Mouse (Mus musculus) yolk sac, embryonic 10.5 days (tissue): ENCODE data around the gene Trim8.

ENCODE experiments used
- DNase-seq: peaks from one replicate; pipeline ENCODE4 v3.0.0-alpha.2; 2017; ENCODE audit warnings: low spot score

The Trim8 gene

DNA sequence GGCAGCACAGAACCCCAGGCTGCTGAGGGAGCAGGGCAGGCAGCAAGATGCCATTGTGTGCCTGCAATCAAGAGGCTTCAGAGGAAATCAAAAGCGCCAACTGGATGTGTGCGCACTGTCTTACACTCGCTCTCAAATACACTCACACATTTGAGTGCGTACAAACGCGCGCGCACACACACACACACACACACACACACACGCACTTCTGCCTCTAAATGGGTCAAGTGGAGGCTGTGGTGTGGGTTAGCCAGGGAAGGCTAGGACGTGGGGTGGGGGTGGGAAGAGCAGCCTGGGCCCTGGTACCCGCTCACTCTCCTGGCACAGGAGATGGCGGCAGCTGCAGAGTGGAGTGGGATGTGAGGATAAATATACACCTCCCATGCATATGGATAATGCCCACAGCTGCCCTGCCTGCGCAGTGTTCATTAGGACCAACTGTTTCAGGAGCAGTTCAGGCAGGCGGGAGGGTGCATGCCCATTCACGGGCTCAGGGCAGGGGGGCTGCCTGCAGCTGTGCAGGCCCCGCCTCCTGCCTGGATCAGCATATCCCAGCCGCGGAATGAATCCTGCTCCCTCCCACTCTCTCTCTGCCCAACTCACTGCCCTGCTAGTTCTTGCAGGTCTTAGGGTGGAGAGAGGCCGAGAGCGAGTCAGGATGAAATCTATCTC, 22.1 kb downstream of the Trim8 start:
- DNase-seq: peak; percentile 75

DNA sequence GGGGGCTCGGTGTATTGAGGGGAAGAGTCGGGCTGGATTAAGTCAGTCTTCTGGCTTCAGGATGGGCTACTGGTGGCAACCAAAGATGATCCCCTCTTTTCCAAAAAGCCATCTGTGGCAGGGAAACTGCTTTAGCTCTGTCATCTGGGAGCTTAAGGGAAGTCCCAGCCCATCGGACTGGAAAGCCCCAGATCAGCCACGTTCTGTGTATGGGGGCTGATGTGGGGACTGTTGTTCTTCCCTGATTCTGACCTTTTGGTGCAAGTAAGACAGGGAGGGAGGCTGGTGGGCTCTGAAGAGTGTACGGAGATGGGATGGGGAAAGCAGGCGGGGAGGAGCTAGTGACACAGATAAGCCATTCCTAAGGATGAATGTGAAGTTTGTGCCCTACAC, 22.6 kb downstream of the Trim8 start:
- DNase-seq: no peak

DNA sequence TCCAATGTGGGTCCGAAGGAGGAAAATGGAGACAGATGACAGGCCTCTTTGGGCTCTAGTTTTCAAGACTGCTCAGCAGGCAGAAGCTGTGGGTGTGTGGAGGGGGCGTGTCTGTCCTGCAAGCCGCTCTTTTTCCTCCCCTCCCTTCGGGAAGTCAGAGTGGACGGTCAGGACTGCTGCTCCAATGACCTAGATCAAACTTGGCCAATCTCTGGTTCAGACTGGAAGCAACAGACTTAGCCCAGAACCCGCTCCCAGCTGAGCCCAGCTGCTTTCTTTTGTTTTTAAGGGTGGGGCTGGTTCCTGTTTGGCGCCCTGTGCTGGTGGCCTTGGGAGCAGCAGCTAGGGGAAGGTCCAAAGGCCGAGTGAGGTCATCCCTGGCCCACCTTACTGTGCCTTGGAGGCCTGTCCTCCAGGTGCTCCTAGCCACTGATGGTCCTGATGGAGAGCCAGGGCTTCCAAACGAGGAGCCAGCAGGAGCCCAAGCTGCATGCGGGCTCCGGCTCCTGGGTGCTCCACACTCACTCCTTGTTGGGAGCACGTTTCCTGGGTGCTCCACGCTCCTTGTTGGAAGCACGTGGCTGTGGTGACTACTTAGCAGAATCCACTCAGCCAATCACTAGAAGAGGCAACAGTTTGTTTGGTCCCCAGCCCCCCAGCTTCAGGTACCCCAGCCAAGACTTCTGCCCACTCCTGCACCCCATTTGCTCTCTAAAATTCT, 23.3 kb downstream of the Trim8 start:
- peak; percentile 83 for DNase-seq

DNA sequence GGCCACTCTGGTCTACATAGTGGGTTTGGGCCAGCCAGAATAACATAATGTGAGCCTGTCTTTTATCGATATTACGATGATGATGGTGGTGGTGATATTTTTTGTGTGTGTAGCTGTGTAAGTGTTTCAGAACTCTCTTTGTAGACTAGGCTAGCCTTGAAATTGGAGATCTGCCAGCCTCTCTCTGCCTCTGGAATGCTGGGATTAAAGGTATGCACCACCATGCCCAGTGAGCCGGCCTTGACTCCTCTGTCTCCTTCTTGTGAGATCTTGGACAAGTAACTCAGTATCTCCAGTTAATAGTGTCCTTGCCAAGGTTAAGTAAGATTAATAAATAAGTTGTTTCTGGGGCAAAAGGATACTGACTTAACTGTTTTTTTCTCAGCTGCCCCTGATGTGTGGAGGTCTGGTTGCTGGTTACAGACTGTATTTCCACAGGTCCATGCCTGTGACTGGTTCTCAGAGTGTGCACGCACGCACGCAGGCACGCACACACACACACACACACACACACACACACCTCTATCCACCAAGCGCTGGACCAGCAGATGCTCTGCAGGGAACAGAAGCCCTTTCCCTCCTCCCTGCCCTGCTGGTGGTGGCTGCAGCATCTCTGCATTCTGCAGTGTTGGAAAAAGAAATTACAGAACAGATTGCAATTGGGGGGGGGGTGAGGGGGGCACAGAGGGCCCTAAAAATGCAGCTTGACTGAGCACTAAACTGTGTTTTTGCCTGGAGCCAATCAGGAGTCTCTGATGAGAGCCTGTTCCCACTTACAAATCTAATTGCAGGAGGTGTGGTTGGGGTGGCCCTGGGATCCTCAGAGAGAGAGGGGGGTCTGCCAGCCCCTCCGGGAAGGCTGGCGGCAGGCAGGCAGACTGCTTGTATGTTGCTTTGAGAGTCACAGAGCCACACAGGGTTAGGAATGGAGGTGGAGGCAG, 24.5 kb downstream of the Trim8 start:
- DNase-seq: no peak

DNA sequence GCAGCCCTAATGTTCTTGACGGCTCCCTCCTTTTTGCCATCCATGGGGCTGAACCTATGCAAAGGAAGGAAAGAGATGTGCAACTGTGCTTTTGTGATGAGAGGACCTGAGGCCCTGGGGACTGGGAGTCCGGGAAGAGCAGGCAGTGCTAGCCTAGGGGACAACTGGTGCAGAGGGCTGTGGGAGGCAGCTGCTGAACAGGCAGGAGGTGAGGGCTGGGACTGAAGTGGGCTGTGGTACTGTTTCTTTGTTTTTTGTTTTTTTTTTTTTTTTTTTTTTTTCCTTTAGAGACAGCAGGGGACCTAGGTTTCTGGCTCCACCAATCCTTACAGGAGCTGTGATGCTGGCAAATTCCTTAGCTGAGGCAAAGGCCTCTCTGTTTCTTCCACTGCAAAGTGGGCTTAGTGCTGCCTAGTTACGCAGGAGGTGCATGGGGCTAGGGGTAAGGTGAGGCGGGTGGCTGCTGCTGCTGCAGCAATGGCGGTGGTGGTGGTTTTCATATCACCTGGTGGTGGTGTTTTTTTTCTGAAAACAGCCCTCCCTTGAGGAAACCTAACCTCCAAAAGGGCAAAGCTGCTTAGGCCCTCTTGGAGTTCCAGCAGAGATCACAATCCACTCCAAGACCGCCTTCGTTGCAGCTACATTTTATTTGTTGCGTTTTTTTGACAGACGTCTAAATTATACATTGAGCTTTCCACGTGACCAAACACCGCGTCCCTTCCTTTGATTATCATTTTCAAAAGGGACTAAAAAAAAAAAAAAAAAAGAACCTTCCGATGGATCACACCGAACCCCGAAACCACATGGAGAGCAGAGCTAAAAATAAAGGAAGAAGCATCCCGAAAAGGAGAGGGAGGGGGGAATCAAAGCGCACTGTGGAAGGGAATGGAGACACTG, 26.4 kb downstream of the Trim8 start:
- no peak for DNase-seq

DNA sequence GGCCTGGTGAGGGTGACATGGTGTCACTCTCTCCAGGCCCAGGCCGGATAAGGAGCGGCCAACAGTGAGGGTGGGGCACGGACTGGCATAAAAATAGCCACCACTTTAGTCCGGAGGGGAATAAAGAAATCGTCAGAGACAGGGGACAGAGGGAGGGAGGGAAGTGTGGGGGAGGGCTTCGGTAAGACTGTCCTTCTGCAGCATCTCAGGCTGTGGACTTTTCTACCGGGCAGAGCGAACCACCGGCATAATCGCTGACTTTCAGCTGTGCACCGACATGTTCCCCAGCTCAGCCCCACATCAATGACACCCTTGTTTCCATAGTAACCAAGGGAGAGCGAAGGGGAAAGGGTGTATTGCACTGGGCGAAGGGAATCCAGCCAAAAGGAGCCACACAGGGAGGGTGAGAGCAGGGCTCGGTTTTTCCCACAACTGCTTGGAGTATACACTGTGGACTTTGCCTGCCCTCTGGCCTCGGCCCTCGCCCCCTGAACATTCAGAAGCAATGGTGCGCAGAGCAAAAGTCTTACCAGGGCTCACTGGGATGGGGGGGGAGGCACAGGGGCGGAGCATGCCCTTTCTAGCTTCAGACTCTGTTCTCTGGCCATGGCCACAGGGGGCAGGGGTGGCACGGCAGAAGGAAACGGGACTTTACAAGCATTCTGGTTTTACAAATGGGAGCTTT, 27.2 kb downstream of the Trim8 start:
- DNase-seq: peak; percentile 80

DNA sequence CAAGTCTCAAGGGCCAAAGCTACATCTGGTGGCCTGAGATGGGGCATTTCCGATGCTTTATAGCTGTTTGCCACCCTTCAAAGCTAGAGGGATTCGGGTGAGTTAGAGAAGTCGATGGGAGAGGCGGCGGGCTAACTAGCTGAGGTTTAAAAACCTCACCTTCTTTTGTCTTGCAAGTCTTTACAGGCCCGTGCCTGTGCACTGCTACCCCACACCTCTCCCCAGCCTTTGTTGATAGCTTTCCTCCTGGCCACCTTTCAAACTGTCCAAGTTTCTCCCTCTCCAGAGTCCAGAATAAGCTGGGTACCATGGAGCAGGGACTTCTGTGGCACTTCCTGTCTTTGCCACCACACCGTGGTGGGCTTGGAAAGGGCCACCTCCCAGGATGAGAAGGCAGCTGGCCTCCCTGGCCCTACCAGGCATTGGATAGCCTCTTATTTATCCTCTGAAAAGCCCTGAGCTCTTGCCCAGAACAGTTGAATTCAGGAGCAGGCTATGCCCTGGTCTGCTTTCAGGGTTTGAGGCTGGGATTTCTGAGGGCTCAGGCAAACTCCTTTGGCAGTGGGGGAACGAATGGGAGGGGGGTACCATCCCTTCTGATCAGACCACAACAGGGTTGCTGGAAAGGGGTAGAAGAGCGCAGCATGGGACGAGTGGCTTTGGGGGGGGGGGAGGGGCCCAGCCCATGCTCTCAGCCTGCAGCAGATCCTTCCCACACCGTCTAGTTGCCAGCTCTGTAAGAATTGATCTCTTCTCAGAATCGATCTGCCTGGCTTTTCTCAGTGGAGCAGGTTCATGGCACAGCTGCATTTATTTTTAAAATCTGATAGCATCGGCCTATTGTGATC, 28.3 kb downstream of the Trim8 start:
- no peak for DNase-seq

DNA sequence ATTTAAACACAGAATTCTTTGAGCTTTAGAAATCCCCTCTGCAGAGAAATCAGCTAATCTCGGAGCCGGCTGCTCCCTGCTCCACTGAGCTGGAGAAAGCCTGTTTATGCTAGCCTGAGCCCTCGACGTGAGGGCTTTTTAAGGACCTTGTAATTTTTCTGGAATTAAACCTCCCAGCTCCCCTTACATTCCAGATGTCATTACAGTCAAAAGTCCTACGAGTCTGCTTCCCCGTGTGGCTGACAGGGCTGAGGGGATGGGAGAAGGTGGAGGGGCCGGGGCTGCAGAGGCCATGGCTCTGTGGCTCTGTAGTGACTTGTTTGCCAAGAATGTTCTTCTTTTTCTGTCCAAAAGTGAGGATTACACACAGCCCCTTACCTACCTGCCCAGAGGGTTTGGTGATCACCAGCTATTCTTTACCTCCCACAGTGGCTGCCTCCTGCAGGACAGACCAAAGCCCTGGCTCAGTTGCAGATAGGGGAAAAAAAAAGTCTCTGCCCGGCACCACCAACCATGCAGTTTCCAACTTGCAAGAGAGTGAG, 29.0 kb downstream of the Trim8 start:
- DNase-seq: no peak

DNA sequence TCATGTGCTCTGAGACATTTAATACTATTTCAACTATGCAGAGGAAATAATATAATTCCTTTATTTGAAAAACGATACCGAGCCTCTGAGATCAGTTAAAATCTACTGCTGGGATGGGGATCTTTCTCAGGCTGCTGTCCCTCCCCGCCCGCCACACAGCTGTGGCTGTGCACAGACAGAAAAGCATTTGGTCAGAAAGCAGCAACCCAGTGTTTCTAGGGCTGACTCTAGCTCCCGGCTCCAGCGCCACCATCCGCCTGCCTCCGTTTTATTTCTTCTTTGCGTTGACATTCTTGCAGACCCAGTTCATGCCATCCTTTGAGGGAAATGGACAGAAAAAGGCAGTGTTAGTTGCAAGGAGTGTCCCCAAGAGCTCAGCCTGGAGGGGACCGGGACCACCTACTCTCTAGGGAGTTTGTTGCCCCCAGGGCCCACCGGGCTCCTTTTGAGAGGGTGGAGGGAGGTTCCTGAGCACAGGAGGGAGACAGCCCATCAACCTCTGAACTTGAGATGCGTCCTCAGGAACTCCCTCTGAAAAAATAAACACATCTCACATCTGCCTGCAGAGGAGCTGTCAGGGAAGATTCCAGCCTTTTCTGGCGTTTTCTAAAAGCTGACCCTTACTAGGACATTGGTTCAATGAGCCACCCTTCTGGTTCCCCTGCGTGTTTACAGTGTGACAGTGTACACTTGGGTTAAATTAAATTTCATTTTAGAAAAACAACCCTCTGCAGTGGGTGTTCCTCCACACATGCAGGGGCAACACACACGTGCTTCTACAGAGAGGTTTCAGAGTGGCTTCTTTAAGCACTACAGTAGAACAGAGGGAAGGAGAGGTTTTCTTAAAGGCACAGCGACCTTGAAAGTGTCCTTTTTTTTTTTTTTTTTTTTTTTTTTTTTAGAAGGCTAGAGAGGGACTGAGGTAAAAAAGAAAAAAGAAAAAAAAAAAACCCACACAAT, 29.8 kb downstream of the Trim8 start:
- peak; percentile 34 for DNase-seq

DNA sequence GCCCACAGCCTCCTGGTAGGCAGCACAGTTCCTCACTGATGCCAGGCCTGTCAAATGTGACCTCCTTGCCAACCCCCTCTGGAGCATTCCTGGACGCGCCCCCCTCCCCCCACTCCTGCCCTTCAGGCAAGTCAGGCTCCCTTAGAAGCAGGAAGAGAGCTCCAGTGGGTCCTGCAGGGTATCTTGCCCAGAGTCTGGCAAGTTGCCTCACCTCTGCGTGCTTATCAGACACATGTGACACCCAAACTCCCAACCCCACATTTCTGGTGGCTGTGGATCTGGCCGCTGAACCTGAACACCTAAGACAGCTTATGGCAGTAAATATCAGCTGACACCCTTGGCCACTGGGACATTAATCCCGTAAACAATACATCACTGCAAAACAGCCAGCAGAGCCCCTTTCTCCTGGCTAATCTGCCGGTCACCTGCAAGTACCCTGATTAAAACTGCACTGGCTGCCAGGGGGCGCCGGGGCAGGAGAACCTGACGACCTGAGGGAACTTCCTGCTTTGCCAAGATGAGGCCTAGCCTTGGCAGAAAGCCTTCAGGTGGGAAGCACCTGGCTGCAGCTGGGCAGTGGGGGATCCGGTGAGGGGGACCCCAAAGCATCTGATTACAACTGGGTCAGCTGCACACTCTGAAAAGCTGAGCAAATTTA, 30.7 kb downstream of the Trim8 start:
- peak; percentile 26 for DNase-seq

DNA sequence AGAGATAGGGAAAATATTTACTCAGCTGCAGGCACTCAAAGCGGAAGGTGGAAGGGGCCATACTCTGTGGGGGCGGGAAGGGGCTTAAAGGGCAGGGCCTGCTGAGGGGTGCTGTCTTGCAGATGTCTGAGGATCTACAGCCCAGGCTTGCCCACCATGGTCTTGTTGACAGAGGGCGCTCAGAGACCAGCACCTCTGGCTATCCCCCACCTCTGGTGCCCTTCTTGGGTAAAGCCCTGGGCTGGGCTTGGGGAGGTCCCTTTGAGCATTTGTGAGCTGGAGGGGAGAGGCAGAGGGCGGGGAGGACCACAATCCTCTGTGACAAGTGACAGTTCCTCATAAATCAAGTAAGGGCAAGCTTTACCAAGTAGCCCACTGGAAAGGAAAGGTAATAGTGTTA, 31.6 kb downstream of the Trim8 start:
- no peak for DNase-seq

DNA sequence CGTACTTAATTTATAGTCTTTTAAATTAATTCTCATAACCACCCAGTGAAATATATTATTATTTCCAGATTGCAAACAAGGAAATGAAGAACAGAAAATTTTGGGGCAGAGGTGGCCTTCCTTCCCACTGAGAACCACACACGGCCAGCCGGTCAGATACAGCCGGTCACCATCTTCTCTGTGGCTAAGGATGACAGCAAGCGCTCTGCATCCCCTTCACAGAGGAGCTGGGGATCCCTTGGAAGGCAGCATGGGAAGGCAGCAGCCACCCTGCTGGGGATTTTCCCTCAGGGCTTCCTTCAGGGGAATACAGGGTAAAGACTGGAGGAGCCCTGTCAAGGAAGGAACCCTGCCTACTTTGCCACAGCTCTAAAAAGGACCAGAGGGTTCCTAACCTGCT, 32.0 kb downstream of the Trim8 start:
- no peak for DNase-seq

DNA sequence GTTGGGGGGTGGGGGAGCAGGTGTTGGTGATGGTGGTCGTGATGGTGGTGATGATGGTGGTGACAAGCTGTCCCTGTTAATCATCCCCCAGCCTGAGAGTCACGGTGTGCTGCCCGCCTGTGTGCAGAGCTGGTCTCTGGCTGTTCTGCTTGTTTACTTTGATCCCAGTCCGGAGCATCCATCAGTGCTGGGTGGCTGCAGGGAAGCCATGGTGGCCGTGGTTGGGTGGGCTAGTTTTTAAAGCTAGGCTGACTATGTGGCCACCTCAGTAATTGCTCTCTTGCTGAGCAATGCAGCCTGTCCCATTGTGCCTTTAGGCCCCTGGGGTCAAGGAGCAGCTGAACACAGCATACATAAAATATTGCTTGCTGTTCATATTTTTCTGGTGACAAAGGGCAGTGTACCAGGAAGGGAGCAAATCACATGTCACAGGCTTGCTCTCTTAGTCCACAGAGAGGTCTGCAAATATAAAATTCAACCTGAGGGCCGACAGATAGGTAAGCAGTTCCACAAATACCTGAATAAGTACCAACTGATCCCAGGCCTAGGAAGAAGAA, 33.1 kb downstream of the Trim8 start:
- DNase-seq: no peak

DNA sequence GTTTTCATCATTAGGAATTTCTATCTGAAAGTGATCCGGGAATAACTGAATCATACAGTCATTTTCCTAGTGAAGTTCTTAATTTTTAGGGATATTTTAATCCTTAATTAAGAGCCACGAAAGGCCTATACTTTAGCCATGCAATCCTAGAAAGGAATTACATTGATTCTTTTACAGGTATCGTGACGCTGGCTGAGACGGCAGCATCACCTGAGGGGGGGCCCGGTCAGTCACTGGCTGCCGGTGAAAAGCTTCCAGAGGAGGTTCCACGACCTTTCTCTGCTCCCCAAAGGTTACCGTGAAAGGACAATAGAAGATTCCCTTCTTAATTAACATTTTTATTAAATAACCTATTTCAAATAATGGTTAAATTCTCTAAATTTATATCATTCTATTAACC, 35.9 kb downstream of the Trim8 start:
- DNase-seq: no peak

DNA sequence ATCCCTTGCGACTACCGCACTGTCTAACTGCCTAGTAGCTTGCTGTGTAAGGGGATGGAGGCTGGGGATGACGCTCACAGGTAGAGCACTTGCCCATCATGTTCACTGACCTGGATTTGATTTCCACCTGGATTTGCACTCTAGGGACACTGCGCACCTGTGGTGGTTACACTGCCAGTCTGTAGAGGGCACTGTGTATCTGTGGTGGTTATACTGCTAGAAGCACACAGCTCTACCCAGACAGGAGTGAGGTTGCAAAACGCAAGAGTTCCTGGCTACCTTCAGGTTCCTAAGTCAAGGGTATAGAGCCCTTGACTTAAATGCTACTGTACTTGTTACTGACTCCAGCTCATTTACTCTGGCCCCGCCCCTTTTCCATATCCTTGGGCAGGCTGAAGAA, 36.7 kb downstream of the Trim8 start:
- no peak for DNase-seq

DNA sequence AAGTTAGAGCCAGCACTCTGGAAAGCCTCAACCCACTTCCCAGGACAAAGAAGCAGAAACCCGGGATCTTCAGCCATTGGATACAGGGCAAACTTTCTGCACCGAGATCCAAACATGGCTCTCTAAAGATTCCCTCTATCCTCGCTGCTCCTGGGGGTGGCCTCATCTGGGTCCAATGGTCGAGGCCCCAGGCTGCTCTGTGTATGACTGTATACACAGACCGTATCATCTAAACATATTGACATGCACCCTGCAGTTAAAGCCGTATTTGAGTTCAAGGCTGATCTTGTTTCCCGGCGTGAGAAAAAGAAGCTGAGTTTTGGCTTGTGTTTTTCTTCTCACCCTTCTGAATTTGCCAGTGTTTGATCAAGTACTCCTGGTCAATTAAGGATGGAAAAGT, 41.2 kb downstream of the Trim8 start:
- no peak for DNase-seq

DNA sequence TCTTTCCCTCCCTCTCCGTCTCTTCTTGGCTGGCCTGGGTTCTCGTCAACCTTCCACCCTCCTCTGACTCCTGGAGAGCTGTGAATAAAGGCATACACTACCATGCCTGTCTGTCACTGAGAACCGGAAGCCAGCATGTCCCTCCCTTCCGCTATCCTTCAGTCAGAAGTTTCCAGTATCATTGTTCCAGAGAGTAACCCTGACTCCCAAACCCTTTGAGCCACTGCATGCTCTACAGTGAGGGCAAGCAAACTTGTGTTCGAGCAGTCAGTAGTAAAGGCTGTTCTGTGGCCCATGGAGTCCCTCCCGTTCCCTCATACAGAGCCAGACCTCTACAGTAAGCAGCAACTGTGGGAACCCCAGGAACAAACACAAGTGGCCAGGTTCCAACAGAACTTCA, 46.1 kb downstream of the Trim8 start:
- DNase-seq: no peak

DNA sequence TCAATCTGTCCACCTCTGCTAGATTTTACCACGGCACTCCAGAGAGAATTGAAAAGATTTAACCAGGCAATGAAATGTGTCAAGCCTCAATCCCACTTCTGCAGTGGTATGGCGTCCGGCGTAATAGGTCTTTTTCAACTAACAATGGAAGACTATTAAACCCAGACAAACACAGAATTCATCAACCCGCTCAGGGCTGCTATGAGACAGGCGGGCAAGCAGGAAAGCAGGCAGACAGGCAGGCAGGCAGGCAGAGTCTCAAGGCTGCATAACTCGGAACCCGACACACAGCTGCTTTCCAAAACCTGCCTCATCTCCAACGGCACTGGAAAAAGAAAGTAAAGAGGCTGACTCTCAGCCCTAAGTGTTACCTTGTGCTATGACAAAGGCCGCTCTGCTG, 46.6 kb downstream of the Trim8 start:
- no peak for DNase-seq
